Mouse (Mus musculus) T-helper 1 cell (primary cell): ENCODE measurements around the gene Ccdc47.

Experiments
- in situ Hi-C: fragments of 300-600 bp; cut with MboI, MseI; formaldehyde crosslinking; loops from one replicate; pipeline ENCODE4 v1.15.1; 2025; ENCODE audit warnings: high pct_unique_total_duplicates

The Ccdc47 gene

GRCm38 (mm10) chr11:106160841-106161721 lies 55.1 kb downstream of the Ccdc47 start, which contains the start of the genes Gm10840 and Limd2:
Gene Gm10840 (plus strand): TSS chr11:106160850.
Gene Limd2 (minus strand): TSS chr11:106160860.
- in situ Hi-C loops, result no loop called here

GRCm38 (mm10) chr11:106159921-106160840 lies 56.0 kb downstream of the Ccdc47 start:
- in situ Hi-C loops, result no loop called here

GRCm38 (mm10) chr11:106159216-106159920 lies 56.8 kb downstream of the Ccdc47 start:
- in situ Hi-C loops, result no loop called here

GRCm38 (mm10) chr11:106158930-106159215 lies 57.3 kb downstream of the Ccdc47 start:
- in situ Hi-C loops, result no loop called here

- in situ Hi-C loops, result no loop called here
These were observed 57.8 kb downstream of the Ccdc47 start for GRCm38 (mm10) chr11:106158081-106158929.

GRCm38 (mm10) chr11:106157154-106157553 lies 59.0 kb downstream of the Ccdc47 start:
- in situ Hi-C loops, result no loop called here

GRCm38 (mm10) chr11:106156257-106156656 lies 59.9 kb downstream of the Ccdc47 start:
- in situ Hi-C loops, result no loop called here

GRCm38 (mm10) chr11:106155761-106156160 lies 60.4 kb downstream of the Ccdc47 start:
- in situ Hi-C loops, result no loop called here

- in situ Hi-C loops, result no loop called here
These were observed 61.4 kb downstream of the Ccdc47 start for GRCm38 (mm10) chr11:106154770-106155169.

GRCm38 (mm10) chr11:106154091-106154490 lies 62.1 kb downstream of the Ccdc47 start:
- in situ Hi-C loops, result no loop called here

- in situ Hi-C loops, result no loop called here
These were observed 64.0 kb downstream of the Ccdc47 start for GRCm38 (mm10) chr11:106152132-106152531.

GRCm38 (mm10) chr11:106151219-106151618 lies 64.9 kb downstream of the Ccdc47 start:
- in situ Hi-C loops, result no loop called here
